Comparison of ENCODE assay signal across 8 mouse cellular contexts in genomic region chr4:148286226-148287031, GRCm38 (mm10). TPM values are rescaled to one million over a fixed set of nuclear protein-coding genes. Genes with fewer than 3 reads are reported as not detected.
DNase-seq lines count a peak whose midpoint lies in the region; ATAC-seq lines count a peak whose summit lies in the region.

No protein-coding gene starts in this region.

- no peak for ATAC-seq in heart, embryonic 12.5 days (ENCODE audit: insufficient number of reproducible peaks, low FRiP score)

- H3K4me1 ChIP-seq in midbrain, embryonic 10.5 days: peaks cover 54% of the 10 kb centered on the region
- H3K4me1 ChIP-seq in heart, embryonic 12.5 days (replicated peaks): peaks cover 8% of the 10 kb centered on the region

- H3K4me3 ChIP-seq in midbrain, embryonic 10.5 days: peak overlapping the region; percentile 70
- no peak overlapping the region for H3K4me3 ChIP-seq in heart, embryonic 12.5 days

- H3K36me3 ChIP-seq in midbrain, embryonic 10.5 days: no peaks in the 10 kb centered on the region
- H3K36me3 ChIP-seq in heart, embryonic 12.5 days: no peaks in the 10 kb centered on the region

- H3K27me3 ChIP-seq in midbrain, embryonic 10.5 days (ENCODE audit: low read depth, poor library complexity, severe bottlenecking): peaks cover 58% of the 10 kb centered on the region
- peaks cover 60% of the 10 kb centered on the region for H3K27me3 ChIP-seq in heart, embryonic 12.5 days (replicated peaks)

- H3K4me2 ChIP-seq in heart, embryonic 12.5 days: no peak overlapping the region

- H3K27ac ChIP-seq in midbrain, embryonic 10.5 days (replicated peaks): peak overlapping the region; percentile 87; the same call in 1 of the 2 replicates
- H3K27ac ChIP-seq in heart, embryonic 12.5 days (ENCODE audit: poor library complexity, severe bottlenecking): no peak overlapping the region

- H3K9ac ChIP-seq in heart, embryonic 12.5 days: no peak overlapping the region

- DNase-seq in layer of hippocampus, postnatal 36 days: peak; percentile 47 to 48
- DNase-seq in layer of hippocampus, adult 9-10 months (ENCODE audit: low spot score): no peak
- peak; percentile 31 for DNase-seq in WW6 (ENCODE audit: low read depth, low spot score)
- peak; percentile 67 for DNase-seq in embryo, embryonic 11.5 days (ENCODE audit: low read depth, low spot score)
- peak; percentile 15 for DNase-seq in induced T-regulatory cell, adult 2 months (ENCODE audit: low read depth)
- peak; percentile 67 for DNase-seq in midbrain, embryonic 10.5 days (ENCODE audit: low spot score)
- no peak for DNase-seq in urinary bladder, postnatal 25 days (ENCODE audit: low spot score)

- H3K9me3 ChIP-seq in midbrain, embryonic 10.5 days (replicated peaks): no peaks in the 10 kb centered on the region
- no peaks in the 10 kb centered on the region for H3K9me3 ChIP-seq in heart, embryonic 12.5 days (replicated peaks)

- WGBS in midbrain, embryonic 10.5 days: 17% methylated on average over 22 of the region's 22 CpGs
- WGBS in heart, embryonic 12.5 days: 20% methylated on average over 22 of the region's 22 CpGs

RNA-seq across cellular contexts. Expression of gene Disp3, which starts 1.3 kb away (rescaled TPM):
- 10 to 100 TPM; 37.5 to 39.4 TPM for total RNA-seq in layer of hippocampus, postnatal 36 days (2021)
- polyA plus RNA-seq in midbrain, embryonic 10.5 days (2016; fragmentation: Nextera tagmentation; extraction: Ambion mirVana): 3.2 and 3.7 TPM in 2 replicates
- 0.10 TPM in 1 of 2 replicates, not detected in the other for polyA plus RNA-seq in heart, embryonic 12.5 days (2016; fragmentation: Nextera tagmentation; extraction: Ambion mirVana)

Comparison
In these comparisons a context has a peak if more than half of its experiments do, and no peak if none do; other contexts are left out.
1. DNase-seq: peak in layer of hippocampus, postnatal 36 days (2 of 2), WW6 (single experiment), embryo, embryonic 11.5 days (single experiment), induced T-regulatory cell, adult 2 months (single experiment) and midbrain, embryonic 10.5 days (single experiment); none in layer of hippocampus, adult 9-10 months (single experiment) and urinary bladder, postnatal 25 days (single experiment).